Comparison of ENCODE assay signal across 15 mouse cellular contexts in genomic region chr17:36225231-36225824, GRCm38 (mm10). TPM values are rescaled to one million over a fixed set of nuclear protein-coding genes. Genes with fewer than 3 reads are reported as not detected.
DNase-seq lines count a peak whose midpoint lies in the region; ATAC-seq lines count a peak whose summit lies in the region.
"Had no signal": no experiment of that assay in that cellular context is flagged by ENCODE, and none has a peak within 500 bp of the region (broad histone marks: within the 10 kb centered on the region; RNA-seq: fewer than 3 reads in every experiment).

No protein-coding gene starts in this region.

- H3K36me3 ChIP-seq in kidney, embryonic 14.5 days (ENCODE audit: control insufficient read depth, insufficient read depth, low read length), result no peaks in the 10 kb centered on the region
- no peaks in the 10 kb centered on the region for H3K36me3 ChIP-seq in kidney, embryonic 15.5 days
- H3K36me3 ChIP-seq: embryonic facial prominence, embryonic 15.5 days; liver, embryonic 15.5 days had no signal

- H3K4me3 ChIP-seq in kidney, embryonic 14.5 days (ENCODE audit: low read length), result no peak overlapping the region
- H3K4me3 ChIP-seq in kidney, embryonic 15.5 days (replicated peaks), result no peak overlapping the region
- H3K4me3 ChIP-seq: embryonic facial prominence, embryonic 15.5 days; liver, embryonic 15.5 days had no signal

- DNase-seq in urinary bladder, postnatal 14 days (ENCODE audit: low spot score), result peak; percentile 18
- no peak for DNase-seq in urinary bladder, postnatal 4 days (ENCODE audit: low spot score in 2 of 2)
- DNase-seq in kidney, postnatal 14 days, result no peak
- DNase-seq: kidney, adult 8-10 months had no signal

- no peaks in the 10 kb centered on the region for H3K4me1 ChIP-seq in kidney, embryonic 14.5 days (ENCODE audit: control insufficient read depth, insufficient read depth, low read length)
- H3K4me1 ChIP-seq in kidney, embryonic 15.5 days, result no peaks in the 10 kb centered on the region
- H3K4me1 ChIP-seq: embryonic facial prominence, embryonic 15.5 days; liver, embryonic 15.5 days had no signal

- H3K27me3 ChIP-seq in kidney, embryonic 14.5 days (ENCODE audit: control insufficient read depth, insufficient read depth, low read length), result peaks cover 79% of the 10 kb centered on the region
- peaks cover 50% of the 10 kb centered on the region for H3K27me3 ChIP-seq in kidney, embryonic 15.5 days

- H3K4me2 ChIP-seq in kidney, embryonic 14.5 days (replicated peaks; ENCODE audit: low read depth, low read length), result no peak overlapping the region
- H3K4me2 ChIP-seq in kidney, embryonic 15.5 days, result no peak overlapping the region
- H3K4me2 ChIP-seq: embryonic facial prominence, embryonic 15.5 days; liver, embryonic 15.5 days had no signal

- H3K9ac ChIP-seq in kidney, embryonic 14.5 days (ENCODE audit: low read depth, low read length), result no peak overlapping the region
- no peak overlapping the region for H3K9ac ChIP-seq in kidney, embryonic 15.5 days
- H3K9ac ChIP-seq: embryonic facial prominence, embryonic 15.5 days; liver, embryonic 15.5 days had no signal

- ATAC-seq in kidney, embryonic 14.5 days (ENCODE audit: low FRiP score, low TSS enrichment), result 0 out of 2 replicates have a peak, but pooled peaks have one; percentile 43
- no peak for ATAC-seq in kidney, embryonic 15.5 days (replicated peaks; ENCODE audit: low FRiP score)
- peak; percentile 47 to 59; a peak in 2 of 4 replicates for ATAC-seq in hematopoietic stem cell, adult 5-6 weeks (replicated peaks in 1 of 2; ENCODE audit: insufficient read depth in 1 of 2, low FRiP score in 2 of 2, low TSS enrichment in 1 of 2, low read depth in 1 of 2, poor library complexity in 2 of 2, severe bottlenecking in 2 of 2)
- no peak for ATAC-seq in megakaryocyte, adult 5-6 weeks (ENCODE audit: poor library complexity, severe bottlenecking)

- 7% methylated on average over 9 of the region's 9 CpGs for WGBS in kidney, embryonic 14.5 days
- 10% methylated on average over 9 of the region's 9 CpGs for WGBS in kidney, embryonic 15.5 days

- H3K27ac ChIP-seq in kidney, embryonic 14.5 days (ENCODE audit: low read depth, low read length), result no peak overlapping the region
- no peak overlapping the region for H3K27ac ChIP-seq in kidney, embryonic 15.5 days
- H3K27ac ChIP-seq: embryonic facial prominence, embryonic 15.5 days; liver, embryonic 15.5 days had no signal

- H3K9me3 ChIP-seq in kidney, embryonic 14.5 days (ENCODE audit: control insufficient read depth, low read length), result no peaks in the 10 kb centered on the region
- H3K9me3 ChIP-seq in kidney, embryonic 15.5 days (replicated peaks), result no peaks in the 10 kb centered on the region
- H3K9me3 ChIP-seq: embryonic facial prominence, embryonic 15.5 days; liver, embryonic 15.5 days had no signal

RNA-seq across cellular contexts. Expression of gene Rpp21, which starts 32.5 kb away (rescaled TPM):
- polyA plus RNA-seq in kidney, embryonic 14.5 days (2014; fragmentation: Nextera tagmentation; extraction: Ambion mirVana), result 120 and 163 TPM in 2 replicates
- polyA plus RNA-seq in kidney, embryonic 15.5 days (2015; fragmentation: Nextera tagmentation; extraction: Ambion mirVana), result 107 and 113 TPM in 2 replicates
- 32.9 and 39.8 TPM in 2 replicates for total RNA-seq in hematopoietic stem cell, adult 5-6 weeks (2017)
- 77.4 and 79.9 TPM in 2 replicates for total RNA-seq in megakaryocyte, adult 5-6 weeks (2015)
- total RNA-seq in megakaryocyte, adult 5-6 weeks (2017), result 54.1 and 74.4 TPM in 2 replicates

RNA-seq across cellular contexts. Expression of gene H2-T3, which starts 35.2 kb away (rescaled TPM):
- not detected in 2 replicates for polyA plus RNA-seq in kidney, embryonic 14.5 days (2014; fragmentation: Nextera tagmentation; extraction: Ambion mirVana)
- polyA plus RNA-seq in kidney, embryonic 15.5 days (2015; fragmentation: Nextera tagmentation; extraction: Ambion mirVana), result not detected in 2 replicates
- total RNA-seq in hematopoietic stem cell, adult 5-6 weeks (2017), result 0.75 and 1.1 TPM in 2 replicates
- not detected in 2 replicates for total RNA-seq in megakaryocyte, adult 5-6 weeks (2015)
- not detected in 2 replicates for total RNA-seq in megakaryocyte, adult 5-6 weeks (2017)
- total RNA-seq: adrenal gland, adult 18-20 months; layer of hippocampus, postnatal 14 days; MEL had no signal
- polyA plus RNA-seq: embryonic facial prominence, embryonic 15.5 days; liver, embryonic 15.5 days; neural tube, embryonic 11.5 days had no signal

RNA-seq across cellular contexts. Expression of gene Trim39, which starts 46.7 kb away (rescaled TPM):
- 11.5 and 16.7 TPM in 2 replicates for polyA plus RNA-seq in kidney, embryonic 14.5 days (2014; fragmentation: Nextera tagmentation; extraction: Ambion mirVana)
- polyA plus RNA-seq in kidney, embryonic 15.5 days (2015; fragmentation: Nextera tagmentation; extraction: Ambion mirVana), result 16.4 and 19.5 TPM in 2 replicates
- total RNA-seq in hematopoietic stem cell, adult 5-6 weeks (2017), result 27.0 and 28.5 TPM in 2 replicates
- 9.6 and 12.0 TPM in 2 replicates for total RNA-seq in megakaryocyte, adult 5-6 weeks (2015)
- total RNA-seq in megakaryocyte, adult 5-6 weeks (2017), result 18.2 and 18.5 TPM in 2 replicates

RNA-seq across cellular contexts. Expression of gene Gm8909, which starts 57.0 kb away (rescaled TPM):
- not detected in 2 replicates for polyA plus RNA-seq in kidney, embryonic 14.5 days (2014; fragmentation: Nextera tagmentation; extraction: Ambion mirVana)
- polyA plus RNA-seq in kidney, embryonic 15.5 days (2015; fragmentation: Nextera tagmentation; extraction: Ambion mirVana), result not detected in 2 replicates
- total RNA-seq in hematopoietic stem cell, adult 5-6 weeks (2017), result not detected in 2 replicates
- total RNA-seq in megakaryocyte, adult 5-6 weeks (2015), result not detected in 2 replicates
- not detected in 2 replicates for total RNA-seq in megakaryocyte, adult 5-6 weeks (2017)
- total RNA-seq: layer of hippocampus, postnatal 14 days; MEL had no signal
- polyA plus RNA-seq: embryonic facial prominence, embryonic 15.5 days; liver, embryonic 15.5 days; neural tube, embryonic 11.5 days; urinary bladder, adult 2 months had no signal

Comparison
In these comparisons a context has a peak if more than half of its experiments do, and no peak if none do; other contexts are left out.
1. ATAC-seq: peak in kidney, embryonic 14.5 days (single experiment) and hematopoietic stem cell, adult 5-6 weeks (2 of 2); none in kidney, embryonic 15.5 days (single experiment) and megakaryocyte, adult 5-6 weeks (single experiment).